Mouse (Mus musculus) liver, postnatal 0 days (tissue): Measurements from ENCODE around the gene Cmtm5.

Source experiments
- CTCF ChIP-seq: sonication (generic); IDR thresholded peaks from 2 replicates; pipeline ENCODE4 v1.5.1; 2016; ENCODE audit warnings: antibody characterized with exemption, low read depth
- EP300 ChIP-seq: IDR thresholded peaks from 2 replicates; pipeline ENCODE4 v1.6.1; 2016; ENCODE audit warnings: antibody characterized with exemption, low read depth, mild to moderate bottlenecking

- no peak for TF ChIP-seq CTCF
- no peak for TF ChIP-seq EP300
Measured at GRCm38 (mm10) chr14:54950493-54950892, 14.4 kb downstream of the Cmtm5 start.
